Mouse (Mus musculus): ENCODE results near the gene Hnrnpr. TPM values are rescaled to one million over a fixed set of nuclear protein-coding genes. Genes with fewer than 3 reads are reported as not detected.

Hnrnpr gene
- 25.5 and 30.3 TPM in 2 replicates for polyA plus RNA-seq (2012; rRNA removed)

- Histone ChIP-seq H3K4me3 (ENCODE audit: control insufficient read depth, low read depth, low read length) (peak within 1 kb of the TSS; percentile 93), H3K27ac (ENCODE audit: control insufficient read depth, insufficient read depth, low read depth, low read length) (peak within 1 kb of the TSS; percentile 94), H3K36me3 (ENCODE audit: control insufficient read depth, insufficient read depth, low read length) (no peaks in the 10 kb centered on the region), H3K27me3 (ENCODE audit: control insufficient read depth, insufficient read depth, low read length) (no peaks in the 10 kb centered on the region), H3K4me1 (ENCODE audit: control insufficient read depth, insufficient read depth, low read length) (peaks cover 3% of the 10 kb centered on the region)
- no peak for TF ChIP-seq CTCF (IDR thresholded peaks at IDR 0.05; ENCODE audit: control insufficient read depth, insufficient read depth, insufficient replicate concordance, low read depth, low read length)
- peak; percentile 72 for TF ChIP-seq POLR2A (IDR thresholded peaks at IDR 0.05; ENCODE audit: control insufficient read depth, low read depth, low read length)
These were observed at the start of gene Hnrnpr for GRCm38 (mm10) chr4:136310229-136311041. TSS of gene Hnrnpr (plus strand) at chr4:136310942.

- H3K4me1 ChIP-seq (ENCODE audit: control insufficient read depth, insufficient read depth, low read length) = no peaks in the 10 kb centered on the region; the same call in 1 of the 2 replicates
- TF ChIP-seq POLR2A (IDR thresholded peaks at IDR 0.05; ENCODE audit: control insufficient read depth, low read depth, low read length) (no peak), CTCF (IDR thresholded peaks at IDR 0.05; ENCODE audit: control insufficient read depth, insufficient read depth, insufficient replicate concordance, low read depth, low read length) (no peak)
- H3K4me3 ChIP-seq (ENCODE audit: control insufficient read depth, low read depth, low read length) = no peak overlapping the region
- H3K27me3 ChIP-seq (ENCODE audit: control insufficient read depth, insufficient read depth, low read length) = no peaks in the 10 kb centered on the region
- H3K36me3 ChIP-seq (ENCODE audit: control insufficient read depth, insufficient read depth, low read length) = no peaks in the 10 kb centered on the region
- H3K27ac ChIP-seq (ENCODE audit: control insufficient read depth, insufficient read depth, low read depth, low read length) = no peak overlapping the region
These were observed 48.8 kb upstream of the Hnrnpr start for GRCm38 (mm10) chr4:136261912-136262311.

- TF ChIP-seq POLR2A (IDR thresholded peaks at IDR 0.05; ENCODE audit: control insufficient read depth, low read depth, low read length) (no peak), CTCF (IDR thresholded peaks at IDR 0.05; ENCODE audit: control insufficient read depth, insufficient read depth, insufficient replicate concordance, low read depth, low read length) (no peak)
- H3K27me3 ChIP-seq (ENCODE audit: control insufficient read depth, insufficient read depth, low read length) = no peaks in the 10 kb centered on the region
- peaks cover 2% of the 10 kb centered on the region; the same call in 1 of the 2 replicates for H3K4me1 ChIP-seq (ENCODE audit: control insufficient read depth, insufficient read depth, low read length)
- H3K36me3 ChIP-seq (ENCODE audit: control insufficient read depth, insufficient read depth, low read length) = no peaks in the 10 kb centered on the region
- H3K4me3 ChIP-seq (ENCODE audit: control insufficient read depth, low read depth, low read length) = no peak overlapping the region
- H3K27ac ChIP-seq (ENCODE audit: control insufficient read depth, insufficient read depth, low read depth, low read length) = no peak overlapping the region
These were observed 47.2 kb upstream of the Hnrnpr start for GRCm38 (mm10) chr4:136263555-136263954.

- no peak for TF ChIP-seq POLR2A (IDR thresholded peaks at IDR 0.05; ENCODE audit: control insufficient read depth, low read depth, low read length)
- no peak for TF ChIP-seq CTCF (IDR thresholded peaks at IDR 0.05; ENCODE audit: control insufficient read depth, insufficient read depth, insufficient replicate concordance, low read depth, low read length)
- no peak overlapping the region for H3K4me3 ChIP-seq (ENCODE audit: control insufficient read depth, low read depth, low read length)
- H3K27me3 ChIP-seq (ENCODE audit: control insufficient read depth, insufficient read depth, low read length) = no peaks in the 10 kb centered on the region
- peaks cover 9% of the 10 kb centered on the region for H3K4me1 ChIP-seq (ENCODE audit: control insufficient read depth, insufficient read depth, low read length)
- no peak overlapping the region for H3K27ac ChIP-seq (ENCODE audit: control insufficient read depth, insufficient read depth, low read depth, low read length)
- no peaks in the 10 kb centered on the region for H3K36me3 ChIP-seq (ENCODE audit: control insufficient read depth, insufficient read depth, low read length)
These were observed 43.9 kb upstream of the Hnrnpr start for GRCm38 (mm10) chr4:136266716-136267343.

- peaks cover 9% of the 10 kb centered on the region for H3K4me1 ChIP-seq (ENCODE audit: control insufficient read depth, insufficient read depth, low read length)
- TF ChIP-seq POLR2A (IDR thresholded peaks at IDR 0.05; ENCODE audit: control insufficient read depth, low read depth, low read length) = no peak
- TF ChIP-seq CTCF (IDR thresholded peaks at IDR 0.05; ENCODE audit: control insufficient read depth, insufficient read depth, insufficient replicate concordance, low read depth, low read length) = no peak
These were observed 41.8 kb upstream of the Hnrnpr start for GRCm38 (mm10) chr4:136268912-136269311.

GRCm38 (mm10) chr4:136270648-136271047 lies 40.1 kb upstream of the Hnrnpr start:
- Histone ChIP-seq H3K4me1 (ENCODE audit: control insufficient read depth, insufficient read depth, low read length) (peaks cover 9% of the 10 kb centered on the region), H3K4me3 (ENCODE audit: control insufficient read depth, low read depth, low read length) (no peak overlapping the region), H3K27ac (ENCODE audit: control insufficient read depth, insufficient read depth, low read depth, low read length) (no peak overlapping the region), H3K36me3 (ENCODE audit: control insufficient read depth, insufficient read depth, low read length) (no peaks in the 10 kb centered on the region), H3K27me3 (ENCODE audit: control insufficient read depth, insufficient read depth, low read length) (no peaks in the 10 kb centered on the region)
- TF ChIP-seq POLR2A (IDR thresholded peaks at IDR 0.05; ENCODE audit: control insufficient read depth, low read depth, low read length) (no peak), CTCF (IDR thresholded peaks at IDR 0.05; ENCODE audit: control insufficient read depth, insufficient read depth, insufficient replicate concordance, low read depth, low read length) (0 out of 2 replicates have a peak, but pooled peaks have one; percentile 6)

More at GRCm38 (mm10) chr4:136268912-136269311, 41.8 kb upstream of the Hnrnpr start:
- Histone ChIP-seq H3K27me3 (ENCODE audit: control insufficient read depth, insufficient read depth, low read length) (no peaks in the 10 kb centered on the region), H3K36me3 (ENCODE audit: control insufficient read depth, insufficient read depth, low read length) (no peaks in the 10 kb centered on the region), H3K27ac (ENCODE audit: control insufficient read depth, insufficient read depth, low read depth, low read length) (no peak overlapping the region), H3K4me3 (ENCODE audit: control insufficient read depth, low read depth, low read length) (no peak overlapping the region)

GRCm38 (mm10) chr4:136281097-136281496 lies 29.6 kb upstream of the Hnrnpr start:
- TF ChIP-seq POLR2A (IDR thresholded peaks at IDR 0.05; ENCODE audit: control insufficient read depth, low read depth, low read length) (no peak), CTCF (IDR thresholded peaks at IDR 0.05; ENCODE audit: control insufficient read depth, insufficient read depth, insufficient replicate concordance, low read depth, low read length) (no peak)
- no peak overlapping the region for H3K4me3 ChIP-seq (ENCODE audit: control insufficient read depth, low read depth, low read length)
- H3K27ac ChIP-seq (ENCODE audit: control insufficient read depth, insufficient read depth, low read depth, low read length) = no peak overlapping the region
- H3K27me3 ChIP-seq (ENCODE audit: control insufficient read depth, insufficient read depth, low read length) = no peaks in the 10 kb centered on the region
- H3K36me3 ChIP-seq (ENCODE audit: control insufficient read depth, insufficient read depth, low read length) = no peaks in the 10 kb centered on the region
- H3K4me1 ChIP-seq (ENCODE audit: control insufficient read depth, insufficient read depth, low read length) = peaks cover 11% of the 10 kb centered on the region

Data from testis, adult 2 months (tissue).